Mouse (Mus musculus): Measurements from ENCODE around the gene Med6. TPM values are rescaled to one million over a fixed set of nuclear protein-coding genes. Genes with fewer than 3 reads are reported as not detected.

Med6 gene
- polyA plus RNA-seq (2012; rRNA removed; ENCODE audit: low replicate concordance): 0.76 and 1.2 TPM in 2 replicates

GRCm38 (mm10) chr12:81594902-81595671 is at the start of gene Med6:
TSS of gene Med6 (minus strand) at chr12:81595008.

GRCm38 (mm10) chr12:81630915-81631660 is 36.3 kb upstream of the Med6 start, which contains the start of gene Ttc9:
TSS of gene Ttc9 (plus strand) at chr12:81631249.

GRCm38 (mm10) chr12:81568374-81568773 is 26.4 kb downstream of the Med6 start, which contains the start of gene Adam21:
TSS of gene Adam21 (minus strand) at chr12:81568474.

GRCm38 (mm10) chr12:81532316-81533028 is 62.3 kb downstream of the Med6 start, which contains the start of the genes Gm20498 and Synj2bp:
TSS of gene Gm20498 (minus strand) at chr12:81532905.
TSS of gene Synj2bp (minus strand) at chr12:81532911.

Other genes with a start within 250 kb of the Med6 start
- 0.21 and 0.39 TPM in 2 replicates for gene Gm4787, start 215.5 kb downstream of the Med6 start, polyA plus RNA-seq (2012; rRNA removed; ENCODE audit: low replicate concordance)
- gene Adam4, start 173.1 kb downstream of the Med6 start, polyA plus RNA-seq (2012; rRNA removed; ENCODE audit: low replicate concordance): 0.31 and 0.67 TPM in 2 replicates
- 74.8 and 78.5 TPM in 2 replicates for gene Cox16, start 109.9 kb downstream of the Med6 start, polyA plus RNA-seq (2012; rRNA removed; ENCODE audit: low replicate concordance)
- 10.2 and 15.6 TPM in 2 replicates for gene Gm20498, start 62.1 kb downstream of the Med6 start, polyA plus RNA-seq (2012; rRNA removed; ENCODE audit: low replicate concordance)
- gene Synj2bp, start 62.1 kb downstream of the Med6 start, polyA plus RNA-seq (2012; rRNA removed; ENCODE audit: low replicate concordance): 29.4 and 30.6 TPM in 2 replicates
- not detected in 2 replicates for gene Adam21, start 26.5 kb downstream of the Med6 start, polyA plus RNA-seq (2012; rRNA removed; ENCODE audit: low replicate concordance)
- gene Ttc9, start 36.2 kb upstream of the Med6 start, polyA plus RNA-seq (2012; rRNA removed; ENCODE audit: low replicate concordance): 0.50 and 0.55 TPM in 2 replicates
- gene Map3k9, start 186.2 kb upstream of the Med6 start, polyA plus RNA-seq (2012; rRNA removed; ENCODE audit: low replicate concordance): 3.0 and 4.3 TPM in 2 replicates

All from duodenum, adult 2 months (tissue).